Mouse (Mus musculus) frontal cortex, postnatal 25 days (tissue): ENCODE results near the gene Sept4.

Source experiments
- DNase-seq, 2 experiments: peaks; one replicate each; pipeline ENCODE4 v3.0.0; 2022; ENCODE audit warnings: low spot score in 2 of 2

Gene Sept4

GRCm38 (mm10) chr11:87568255-87568953 lies at the start of gene Sept4:
TSS of gene Sept4 (plus strand) at chr11:87568903.
- DNase-seq, result no peak

- DNase-seq, result no peak
Observed at GRCm38 (mm10) chr11:87519260-87519659, 49.4 kb upstream of the Sept4 start.

- no peak for DNase-seq
Observed at GRCm38 (mm10) chr11:87523466-87523865, 45.2 kb upstream of the Sept4 start.

GRCm38 (mm10) chr11:87523967-87524366 lies 44.7 kb upstream of the Sept4 start:
- DNase-seq, result no peak

GRCm38 (mm10) chr11:87524780-87525179 lies 43.9 kb upstream of the Sept4 start:
- no peak for DNase-seq

- DNase-seq, result no peak
Observed at GRCm38 (mm10) chr11:87527364-87527763, 41.3 kb upstream of the Sept4 start.

GRCm38 (mm10) chr11:87527990-87528389 lies 40.7 kb upstream of the Sept4 start:
- DNase-seq, result no peak

GRCm38 (mm10) chr11:87531695-87532094 lies 37.0 kb upstream of the Sept4 start:
- DNase-seq, result no peak

- DNase-seq, result no peak
Observed at GRCm38 (mm10) chr11:87542285-87542684, 26.4 kb upstream of the Sept4 start.

GRCm38 (mm10) chr11:87542906-87543305 lies 25.8 kb upstream of the Sept4 start:
- no peak for DNase-seq

GRCm38 (mm10) chr11:87553342-87553741 lies 15.4 kb upstream of the Sept4 start:
- DNase-seq, result no peak

- DNase-seq, result no peak
Observed at GRCm38 (mm10) chr11:87554386-87554785, 14.3 kb upstream of the Sept4 start.

- no peak for DNase-seq
Observed at GRCm38 (mm10) chr11:87555106-87555703, 13.5 kb upstream of the Sept4 start.

GRCm38 (mm10) chr11:87561208-87561607 lies 7.5 kb upstream of the Sept4 start:
- DNase-seq, result no peak

GRCm38 (mm10) chr11:87566501-87566900 lies 2.2 kb upstream of the Sept4 start, which contains the start of gene Gm11492:
TSS of gene Gm11492 (plus strand) at chr11:87566653.
- DNase-seq, result no peak

GRCm38 (mm10) chr11:87570743-87571142 lies 2.0 kb downstream of the Sept4 start:
- DNase-seq, result no peak

GRCm38 (mm10) chr11:87571361-87571950 lies 2.8 kb downstream of the Sept4 start:
- DNase-seq, result no peak

GRCm38 (mm10) chr11:87573751-87574150 lies 5.0 kb downstream of the Sept4 start:
- no peak for DNase-seq

GRCm38 (mm10) chr11:87574520-87575180 lies 5.9 kb downstream of the Sept4 start:
- no peak for DNase-seq

- DNase-seq, result no peak
Observed at GRCm38 (mm10) chr11:87577601-87578248, 9.0 kb downstream of the Sept4 start.

GRCm38 (mm10) chr11:87578249-87578962 lies 9.7 kb downstream of the Sept4 start:
- DNase-seq, result peak in 1 of 2 experiments; percentile 57
